In the genomic region with DNA sequence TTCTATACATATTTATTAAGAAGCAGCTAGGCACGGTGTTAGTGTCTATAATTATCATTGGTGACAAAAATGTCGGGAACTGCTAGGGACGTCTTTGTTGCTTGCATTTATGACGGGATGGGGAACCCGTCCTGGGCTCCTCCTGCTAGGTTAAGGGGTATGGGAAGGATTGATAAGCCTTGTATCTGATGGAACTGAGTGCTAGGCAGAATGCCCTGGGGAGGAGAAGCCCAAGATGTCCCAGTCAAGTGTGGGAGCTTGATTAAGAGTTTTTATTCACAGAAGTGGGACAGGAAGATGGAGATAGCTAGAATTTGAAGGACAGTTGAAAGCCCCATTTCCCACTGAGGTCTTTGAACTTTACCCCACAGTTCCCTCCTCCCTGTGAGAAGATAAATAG, we compare ENCODE assay signal across 9 mouse cellular contexts. TPM values are rescaled to one million over a fixed set of nuclear protein-coding genes. Genes with fewer than 3 reads are reported as not detected.
A peak's percentile ranks its signal among the peaks of the same experiment; 100 is the strongest.
DNase-seq lines count a peak whose midpoint lies in the region; ATAC-seq and TF ChIP-seq lines count a peak whose summit lies in the region.
"Had no signal": no experiment of that assay in that cellular context is flagged by ENCODE, and none has a peak within 500 bp of the region (broad histone marks: within the 10 kb centered on the region; RNA-seq: fewer than 3 reads in every experiment).

No protein-coding gene starts in this region.

- peak overlapping the region; percentile 76 for H3K9ac ChIP-seq in heart, embryonic 12.5 days
- H3K9ac ChIP-seq in heart, adult 2 months (ENCODE audit: low read depth, low read length): no peak overlapping the region
- peak overlapping the region; percentile 85 for H3K9ac ChIP-seq in hindbrain, embryonic 16.5 days (ENCODE audit: low read depth, low read length)
- peak overlapping the region; percentile 84 for H3K9ac ChIP-seq in midbrain, embryonic 12.5 days (replicated peaks)

- peaks cover 24% of the 10 kb centered on the region for H3K36me3 ChIP-seq in heart, embryonic 12.5 days
- H3K36me3 ChIP-seq in heart, adult 2 months (ENCODE audit: control insufficient read depth, insufficient read depth, low read length): no peaks in the 10 kb centered on the region
- H3K36me3 ChIP-seq in hindbrain, embryonic 16.5 days (ENCODE audit: control insufficient read depth, insufficient read depth, low read length): peaks cover 5% of the 10 kb centered on the region
- peaks cover 37% of the 10 kb centered on the region for H3K36me3 ChIP-seq in midbrain, embryonic 12.5 days

- no peak for DNase-seq in heart, adult 2 months
- DNase-seq in c-Kit-negative CD71-positive TER-119-positive erythroid progenitor cells, embryonic 14.5 days (ENCODE audit: low read depth, low spot score): peak; percentile 60
- DNase-seq in frontal cortex, postnatal 36 days (ENCODE audit: low spot score in 2 of 2): no peak
- no peak for DNase-seq in retina, embryonic 14.5 days (ENCODE audit: low spot score)
- DNase-seq in cerebellum, postnatal 4 days (ENCODE audit: low spot score in 2 of 2): no peak
- DNase-seq: right cerebral cortex, postnatal 4 days had no signal

- TF ChIP-seq EP300 in heart, adult 2 months (IDR thresholded peaks at IDR 0.05; ENCODE audit: insufficient read depth, low read depth, low read length): no peak

- peaks cover 30% of the 10 kb centered on the region for H3K4me1 ChIP-seq in heart, embryonic 12.5 days (replicated peaks)
- H3K4me1 ChIP-seq in heart, adult 2 months (ENCODE audit: control insufficient read depth, insufficient read depth, low read length): peaks cover 9% of the 10 kb centered on the region
- peaks cover 19% of the 10 kb centered on the region for H3K4me1 ChIP-seq in hindbrain, embryonic 16.5 days (ENCODE audit: control insufficient read depth, insufficient read depth, low read depth, low read length)
- H3K4me1 ChIP-seq in midbrain, embryonic 12.5 days: peaks cover 21% of the 10 kb centered on the region

- H3K4me2 ChIP-seq in heart, embryonic 12.5 days: peak overlapping the region; percentile 78
- peak overlapping the region; percentile 87 for H3K4me2 ChIP-seq in hindbrain, embryonic 16.5 days (ENCODE audit: low read length)
- H3K4me2 ChIP-seq in midbrain, embryonic 12.5 days (replicated peaks): peak overlapping the region; percentile 91

- WGBS in heart, embryonic 12.5 days: 13% methylated on average over 5 of the region's 5 CpGs
- 26% methylated on average over 5 of the region's 5 CpGs for WGBS in heart, adult 2 months
- 8% methylated on average over 5 of the region's 5 CpGs for WGBS in hindbrain, embryonic 16.5 days
- WGBS in midbrain, embryonic 12.5 days: 15% methylated on average over 5 of the region's 5 CpGs

- no peak overlapping the region for H3K27ac ChIP-seq in heart, embryonic 12.5 days (ENCODE audit: poor library complexity, severe bottlenecking)
- H3K27ac ChIP-seq in heart, adult 2 months: no peak overlapping the region
- H3K27ac ChIP-seq in hindbrain, embryonic 16.5 days (ENCODE audit: low read depth, low read length): no peak overlapping the region
- H3K27ac ChIP-seq in midbrain, embryonic 12.5 days (replicated peaks): peak overlapping the region; percentile 88; the same call in 1 of the 2 replicates

- intact Hi-C loops in heart, adult 2 months (cut with DNase I): no loop called here

- no peak for TF ChIP-seq CTCF in heart, adult 2 months (IDR thresholded peaks at IDR 0.05)

- peak overlapping the region; percentile 68 for H3K4me3 ChIP-seq in heart, embryonic 12.5 days
- H3K4me3 ChIP-seq in heart, adult 2 months: no peak overlapping the region; the same call in 1 of the 2 replicates
- peak overlapping the region; percentile 84 for H3K4me3 ChIP-seq in hindbrain, embryonic 16.5 days (ENCODE audit: low read length)
- H3K4me3 ChIP-seq in midbrain, embryonic 12.5 days: peak overlapping the region; percentile 72

- no peak for ATAC-seq in heart, embryonic 12.5 days (ENCODE audit: insufficient number of reproducible peaks, low FRiP score)
- ATAC-seq in hindbrain, embryonic 16.5 days: no peak
- no peak for ATAC-seq in midbrain, embryonic 12.5 days (ENCODE audit: low FRiP score, low read depth)

- no peaks in the 10 kb centered on the region for H3K27me3 ChIP-seq in heart, embryonic 12.5 days (replicated peaks)
- no peaks in the 10 kb centered on the region for H3K27me3 ChIP-seq in heart, adult 2 months (ENCODE audit: control insufficient read depth, insufficient read depth, low read length)
- no peaks in the 10 kb centered on the region for H3K27me3 ChIP-seq in hindbrain, embryonic 16.5 days (replicated peaks; ENCODE audit: control insufficient read depth, insufficient read depth, low read length)
- H3K27me3 ChIP-seq in midbrain, embryonic 12.5 days: peaks cover 8% of the 10 kb centered on the region

- no peaks in the 10 kb centered on the region for H3K9me3 ChIP-seq in heart, embryonic 12.5 days (replicated peaks)
- H3K9me3 ChIP-seq in hindbrain, embryonic 16.5 days (ENCODE audit: control insufficient read depth, low read length): no peaks in the 10 kb centered on the region
- no peaks in the 10 kb centered on the region for H3K9me3 ChIP-seq in midbrain, embryonic 12.5 days

- TF ChIP-seq POLR2A in heart, adult 2 months (IDR thresholded peaks at IDR 0.05; ENCODE audit: insufficient read depth, low read depth, low read length): no peak

- peaks cover 4% of the 10 kb centered on the region; the same call in 1 of the 2 replicates for H3K79me2 ChIP-seq in heart, adult 2 months (replicated peaks; ENCODE audit: control insufficient read depth, insufficient read depth, low read length)

RNA-seq across cellular contexts. Expression of gene Parp1, which starts 1.5 kb away (rescaled TPM):
- polyA plus RNA-seq in heart, embryonic 12.5 days (2016; fragmentation: Nextera tagmentation; extraction: Ambion mirVana): 105 and 118 TPM in 2 replicates
- 10 to 100 TPM; 56.9 to 60.2 TPM for total RNA-seq in heart, adult 2 months (2021)
- polyA plus RNA-seq in heart, adult 2 months (2012; rRNA removed): 19.5 and 31.9 TPM in 2 replicates
- 80.2 and 91.9 TPM in 2 replicates for polyA plus RNA-seq in hindbrain, embryonic 16.5 days (2015; fragmentation: Nextera tagmentation; extraction: Ambion mirVana)
- 219 and 220 TPM in 2 replicates for polyA plus RNA-seq in midbrain, embryonic 12.5 days (2016; fragmentation: Nextera tagmentation; extraction: Ambion mirVana)
